Mouse (Mus musculus): ENCODE measurements around the gene Olfr414. TPM values are rescaled to one million over a fixed set of nuclear protein-coding genes. Genes with fewer than 3 reads are reported as not detected.

Gene Olfr414
- polyA plus RNA-seq (2016; fragmentation: Nextera tagmentation; extraction: Ambion mirVana), result not detected in 2 replicates

- Histone ChIP-seq H3K4me3 (no peak within 1 kb of the TSS), H3K27me3 (no peaks in the 10 kb centered on the region), H3K9ac (no peak within 1 kb of the TSS), H3K36me3 (no peaks in the 10 kb centered on the region), H3K9me3 (no peaks in the 10 kb centered on the region), H3K4me2 (replicated peaks) (no peak within 1 kb of the TSS), H3K27ac (no peak within 1 kb of the TSS), H3K4me1 (no peaks in the 10 kb centered on the region)
- ATAC-seq (ENCODE audit: insufficient number of reproducible peaks, insufficient read depth, low FRiP score, low TSS enrichment), result no peak
- 66% methylated on average over 1 of the region's 1 CpGs for WGBS
Observed at GRCm38 (mm10) chr1:174423764-174424163, at the start of gene Olfr414. Olfr414 (plus strand) TSS chr1:174424064.

GRCm38 (mm10) chr1:174390746-174391145, 33.1 kb upstream of the Olfr414 start, which contains the start of gene Olfr248:
Olfr248 (plus strand) TSS chr1:174391046.
- H3K4me2 ChIP-seq (replicated peaks), result no peak within 1 kb of the TSS
- no peak within 1 kb of the TSS for H3K27ac ChIP-seq
- no peaks in the 10 kb centered on the region for H3K27me3 ChIP-seq
- no peak within 1 kb of the TSS for H3K9ac ChIP-seq
- WGBS, result 95% methylated on average over 2 of the region's 2 CpGs
- no peaks in the 10 kb centered on the region for H3K9me3 ChIP-seq
- H3K36me3 ChIP-seq, result no peaks in the 10 kb centered on the region
- no peak for ATAC-seq (ENCODE audit: insufficient number of reproducible peaks, insufficient read depth, low FRiP score, low TSS enrichment)
- no peak within 1 kb of the TSS for H3K4me3 ChIP-seq
- H3K4me1 ChIP-seq, result no peaks in the 10 kb centered on the region

- no peaks in the 10 kb centered on the region for H3K9me3 ChIP-seq
- H3K4me1 ChIP-seq, result no peaks in the 10 kb centered on the region
- no peaks in the 10 kb centered on the region for H3K36me3 ChIP-seq
- ATAC-seq (ENCODE audit: insufficient number of reproducible peaks, insufficient read depth, low FRiP score, low TSS enrichment), result no peak
- H3K4me3 ChIP-seq, result no peak overlapping the region
- H3K27me3 ChIP-seq, result no peaks in the 10 kb centered on the region
- no peak overlapping the region for H3K27ac ChIP-seq
- H3K4me2 ChIP-seq (replicated peaks), result no peak overlapping the region
- WGBS, result 90% methylated on average over 4 of the region's 4 CpGs
- H3K9ac ChIP-seq, result no peak overlapping the region
Observed at GRCm38 (mm10) chr1:174422959-174423358, 905 bp upstream of the Olfr414 start.

- Histone ChIP-seq H3K4me2 (replicated peaks) (no peak overlapping the region), H3K9ac (no peak overlapping the region), H3K27me3 (no peaks in the 10 kb centered on the region), H3K27ac (no peak overlapping the region), H3K9me3 (no peaks in the 10 kb centered on the region), H3K4me1 (no peaks in the 10 kb centered on the region), H3K36me3 (no peaks in the 10 kb centered on the region), H3K4me3 (no peak overlapping the region)
- ATAC-seq (ENCODE audit: insufficient number of reproducible peaks, insufficient read depth, low FRiP score, low TSS enrichment), result no peak
- WGBS, result 46% methylated on average over 3 of the region's 3 CpGs
Observed at GRCm38 (mm10) chr1:174426180-174426986, 2.5 kb downstream of the Olfr414 start.

GRCm38 (mm10) chr1:174427402-174427801, 3.5 kb downstream of the Olfr414 start:
- Histone ChIP-seq H3K4me3 (no peak overlapping the region), H3K36me3 (no peaks in the 10 kb centered on the region), H3K9ac (no peak overlapping the region), H3K4me2 (replicated peaks) (no peak overlapping the region), H3K9me3 (no peaks in the 10 kb centered on the region), H3K27me3 (no peaks in the 10 kb centered on the region), H3K4me1 (no peaks in the 10 kb centered on the region), H3K27ac (no peak overlapping the region)
- no peak for ATAC-seq (ENCODE audit: insufficient number of reproducible peaks, insufficient read depth, low FRiP score, low TSS enrichment)
- 81% methylated on average over 1 of the region's 1 CpGs for WGBS

- Histone ChIP-seq H3K4me3 (no peak overlapping the region), H3K27ac (no peak overlapping the region), H3K9me3 (no peaks in the 10 kb centered on the region), H3K27me3 (no peaks in the 10 kb centered on the region), H3K4me1 (no peaks in the 10 kb centered on the region), H3K36me3 (no peaks in the 10 kb centered on the region), H3K9ac (no peak overlapping the region), H3K4me2 (replicated peaks) (no peak overlapping the region)
- WGBS, result 94% methylated on average over 2 of the region's 2 CpGs
- no peak for ATAC-seq (ENCODE audit: insufficient number of reproducible peaks, insufficient read depth, low FRiP score, low TSS enrichment)
Observed at GRCm38 (mm10) chr1:174428407-174428806, 4.5 kb downstream of the Olfr414 start.

GRCm38 (mm10) chr1:174434121-174434520, 10.3 kb downstream of the Olfr414 start:
- Histone ChIP-seq H3K27ac (no peak overlapping the region), H3K36me3 (no peaks in the 10 kb centered on the region), H3K4me3 (no peak overlapping the region), H3K9ac (no peak overlapping the region), H3K9me3 (no peaks in the 10 kb centered on the region), H3K4me2 (replicated peaks) (no peak overlapping the region), H3K27me3 (no peaks in the 10 kb centered on the region), H3K4me1 (no peaks in the 10 kb centered on the region)
- ATAC-seq (ENCODE audit: insufficient number of reproducible peaks, insufficient read depth, low FRiP score, low TSS enrichment), result no peak
- WGBS, result 53% methylated on average over 1 of the region's 1 CpGs

GRCm38 (mm10) chr1:174441782-174442181, 17.9 kb downstream of the Olfr414 start, which contains the start of gene Olfr220:
Olfr220 (plus strand) TSS chr1:174442082.
- WGBS, result 58% methylated on average over 1 of the region's 1 CpGs
- H3K27ac ChIP-seq, result no peak within 1 kb of the TSS
- no peaks in the 10 kb centered on the region for H3K27me3 ChIP-seq
- H3K4me1 ChIP-seq, result no peaks in the 10 kb centered on the region
- no peak within 1 kb of the TSS for H3K4me3 ChIP-seq
- no peak within 1 kb of the TSS for H3K4me2 ChIP-seq (replicated peaks)
- H3K36me3 ChIP-seq, result no peaks in the 10 kb centered on the region
- no peak within 1 kb of the TSS for H3K9ac ChIP-seq
- H3K9me3 ChIP-seq, result no peaks in the 10 kb centered on the region
- ATAC-seq (ENCODE audit: insufficient number of reproducible peaks, insufficient read depth, low FRiP score, low TSS enrichment), result no peak

GRCm38 (mm10) chr1:174455100-174455499, 31.2 kb downstream of the Olfr414 start:
- Histone ChIP-seq H3K4me1 (no peaks in the 10 kb centered on the region), H3K36me3 (no peaks in the 10 kb centered on the region), H3K9ac (no peak overlapping the region), H3K4me2 (replicated peaks) (no peak overlapping the region), H3K4me3 (no peak overlapping the region), H3K27ac (no peak overlapping the region), H3K27me3 (no peaks in the 10 kb centered on the region), H3K9me3 (no peaks in the 10 kb centered on the region)
- no peak for ATAC-seq (ENCODE audit: insufficient number of reproducible peaks, insufficient read depth, low FRiP score, low TSS enrichment)
- WGBS, result 81% methylated on average over 2 of the region's 2 CpGs

- Histone ChIP-seq H3K4me2 (replicated peaks) (no peak overlapping the region), H3K9me3 (no peaks in the 10 kb centered on the region), H3K4me3 (no peak overlapping the region), H3K36me3 (no peaks in the 10 kb centered on the region), H3K4me1 (no peaks in the 10 kb centered on the region), H3K27ac (no peak overlapping the region), H3K27me3 (no peaks in the 10 kb centered on the region), H3K9ac (no peak overlapping the region)
- ATAC-seq (ENCODE audit: insufficient number of reproducible peaks, insufficient read depth, low FRiP score, low TSS enrichment), result no peak
- WGBS, result 80% methylated on average over 3 of the region's 3 CpGs
Observed at GRCm38 (mm10) chr1:174465385-174465784, 41.5 kb downstream of the Olfr414 start.

GRCm38 (mm10) chr1:174466240-174466639, 42.4 kb downstream of the Olfr414 start:
- WGBS, result 36% methylated on average over 2 of the region's 2 CpGs
- Histone ChIP-seq H3K4me3 (no peak overlapping the region), H3K4me2 (replicated peaks) (no peak overlapping the region), H3K36me3 (no peaks in the 10 kb centered on the region), H3K4me1 (no peaks in the 10 kb centered on the region), H3K9ac (no peak overlapping the region), H3K9me3 (no peaks in the 10 kb centered on the region), H3K27ac (no peak overlapping the region), H3K27me3 (no peaks in the 10 kb centered on the region)
- ATAC-seq (ENCODE audit: insufficient number of reproducible peaks, insufficient read depth, low FRiP score, low TSS enrichment), result no peak

GRCm38 (mm10) chr1:174469736-174470135, 45.9 kb downstream of the Olfr414 start:
- no peaks in the 10 kb centered on the region for H3K36me3 ChIP-seq
- ATAC-seq (ENCODE audit: insufficient number of reproducible peaks, insufficient read depth, low FRiP score, low TSS enrichment), result no peak
- H3K9me3 ChIP-seq, result no peaks in the 10 kb centered on the region
- H3K27me3 ChIP-seq, result no peaks in the 10 kb centered on the region
- 8% methylated on average over 6 of the region's 6 CpGs for WGBS
- H3K9ac ChIP-seq, result no peak overlapping the region
- no peak overlapping the region for H3K27ac ChIP-seq
- H3K4me2 ChIP-seq (replicated peaks), result no peak overlapping the region
- no peak overlapping the region for H3K4me3 ChIP-seq
- no peaks in the 10 kb centered on the region for H3K4me1 ChIP-seq
